Mouse (Mus musculus) lung, embryonic 16.5 days (tissue): ENCODE results near the gene Gimap5. TPM values are rescaled to one million over a fixed set of nuclear protein-coding genes. Genes with fewer than 3 reads are reported as not detected.

Experiments
- ATAC-seq: fragments of 200-750 bp; cut with Nextera tagmentation; 2 replicates; pipeline ENCODE4 v1.8.0; 2017; ENCODE audit warnings: low read depth, mild to moderate bottlenecking, moderate library complexity
- H3K27ac ChIP-seq: fragments of 300-500 bp; sonication (generic); 2 replicates; pipeline ENCODE4 v1.5.1; 2014; ENCODE audit warnings: mild to moderate bottlenecking, control low read depth, low read length
- H3K27me3 ChIP-seq: fragments of 300-500 bp; sonication (generic); 2 replicates; pipeline ENCODE4 v1.6.1; 2014; ENCODE audit warnings: low read depth, low read length, mixed read lengths; ENCODE audit not compliant: control insufficient read depth, insufficient read depth
- H3K36me3 ChIP-seq: fragments of 300-500 bp; sonication (generic); 2 replicates; pipeline ENCODE4 v1.6.1; 2014; ENCODE audit warnings: low read length; ENCODE audit not compliant: control insufficient read depth, insufficient read depth
- H3K4me1 ChIP-seq: fragments of 300-500 bp; sonication (generic); replicated peaks from 2 replicates; pipeline ENCODE4 v1.6.1; 2014; ENCODE audit warnings: low read length, mixed read lengths; ENCODE audit not compliant: control insufficient read depth, insufficient read depth
- H3K4me2 ChIP-seq: fragments of 300-500 bp; sonication (generic); 2 replicates; pipeline ENCODE4 v1.6.1; 2014; ENCODE audit warnings: low read depth, low read length, control low read depth
- H3K4me3 ChIP-seq: fragments of 300-500 bp; sonication (generic); 2 replicates; pipeline ENCODE4 v1.5.1; 2014; ENCODE audit warnings: mild to moderate bottlenecking, low read length, control low read depth
- H3K9ac ChIP-seq: fragments of 300-500 bp; sonication (generic); 2 replicates; pipeline ENCODE4 v1.6.1; 2014; ENCODE audit warnings: low read length, control low read depth
- H3K9me3 ChIP-seq: fragments of 300-500 bp; sonication (generic); 2 replicates; pipeline ENCODE4 v1.6.1; 2016; ENCODE audit warnings: low read length; ENCODE audit not compliant: control insufficient read depth
- WGBS: fragments of 180-500 bp; shearing (Covaris S2); extraction: QIAGEN DNeasy Blood & Tissue Kit; methylation state at CpG from one replicate; pipeline ENCODE4 v1.1.7; 2014; 5-methylcytosine and 5-hydroxymethylcytosine counted together
- polyA plus RNA-seq: library from polyadenylated mRNA; unstranded; fragments of >200 nt; fragmentation: Nextera tagmentation; extraction: Ambion mirVana; gene quantifications from 2 replicates; pipeline ENCODE4 v1.2.1, GENCODE M21; 2015

Gimap5 gene
- polyA plus RNA-seq, 1 experiment from 2014 or later, result 22.4 TPM

GRCm38 (mm10) chr6:48747091-48747966, 1.3 kb downstream of the Gimap5 start:
- Histone ChIP-seq H3K9ac (peak overlapping the region; percentile 40), H3K4me2 (peak overlapping the region; percentile 39), H3K4me1 (peaks cover 16% of the 10 kb centered on the region), H3K27ac (peak overlapping the region; percentile 58), H3K36me3 (no peaks in the 10 kb centered on the region), H3K4me3 (peak overlapping the region; percentile 33), H3K9me3 (no peaks in the 10 kb centered on the region), H3K27me3 (peaks cover 13% of the 10 kb centered on the region)
- peak; percentile 44; the same call in 1 of the 2 replicates for ATAC-seq
- 29% methylated on average over 7 of the region's 7 CpGs for WGBS

GRCm38 (mm10) chr6:48763567-48764270, 17.7 kb downstream of the Gimap5 start:
- Histone ChIP-seq H3K27me3 (no peaks in the 10 kb centered on the region), H3K4me3 (no peak overlapping the region), H3K4me1 (no peaks in the 10 kb centered on the region), H3K9ac (no peak overlapping the region), H3K27ac (no peak overlapping the region), H3K36me3 (no peaks in the 10 kb centered on the region), H3K9me3 (peaks cover 4% of the 10 kb centered on the region; the same call in 1 of the 2 replicates), H3K4me2 (no peak overlapping the region)
- WGBS, result 68% methylated on average over 7 of the region's 7 CpGs
- ATAC-seq, result no peak

GRCm38 (mm10) chr6:48764496-48764895, 18.5 kb downstream of the Gimap5 start:
- H3K36me3 ChIP-seq, result no peaks in the 10 kb centered on the region
- H3K4me1 ChIP-seq, result no peaks in the 10 kb centered on the region
- no peak overlapping the region for H3K9ac ChIP-seq
- no peak overlapping the region for H3K4me3 ChIP-seq
- H3K27me3 ChIP-seq, result no peaks in the 10 kb centered on the region
- no peak overlapping the region for H3K4me2 ChIP-seq
- H3K9me3 ChIP-seq, result peaks cover 4% of the 10 kb centered on the region; the same call in 1 of the 2 replicates
- no peak for ATAC-seq
- no peak overlapping the region for H3K27ac ChIP-seq
- WGBS, result 92% methylated on average over 10 of the region's 10 CpGs

- H3K9me3 ChIP-seq, result peaks cover 4% of the 10 kb centered on the region; the same call in 1 of the 2 replicates
- H3K4me1 ChIP-seq, result no peaks in the 10 kb centered on the region
- H3K4me2 ChIP-seq, result no peak overlapping the region
- WGBS, result 66% methylated on average over 9 of the region's 9 CpGs
- H3K27ac ChIP-seq, result no peak overlapping the region
- H3K9ac ChIP-seq, result no peak overlapping the region
- no peak for ATAC-seq
- H3K4me3 ChIP-seq, result no peak overlapping the region
- H3K27me3 ChIP-seq, result no peaks in the 10 kb centered on the region
- H3K36me3 ChIP-seq, result no peaks in the 10 kb centered on the region
Observed at GRCm38 (mm10) chr6:48768178-48768869, 22.3 kb downstream of the Gimap5 start.

- no peak for ATAC-seq
- Histone ChIP-seq H3K9me3 (peaks cover 4% of the 10 kb centered on the region; the same call in 1 of the 2 replicates), H3K27ac (no peak overlapping the region), H3K27me3 (no peaks in the 10 kb centered on the region), H3K9ac (no peak overlapping the region), H3K4me1 (no peaks in the 10 kb centered on the region), H3K4me3 (no peak overlapping the region), H3K36me3 (no peaks in the 10 kb centered on the region), H3K4me2 (no peak overlapping the region)
- WGBS, result 75% methylated on average over 3 of the region's 3 CpGs
Observed at GRCm38 (mm10) chr6:48768933-48769332, 22.9 kb downstream of the Gimap5 start.

GRCm38 (mm10) chr6:48770696-48771095, 24.7 kb downstream of the Gimap5 start, which contains the start of gene Gimap3:
TSS of gene Gimap3 (minus strand) at chr6:48770851.
- Histone ChIP-seq H3K36me3 (no peaks in the 10 kb centered on the region), H3K27me3 (no peaks in the 10 kb centered on the region), H3K4me1 (no peaks in the 10 kb centered on the region), H3K9ac (no peak within 1 kb of the TSS), H3K4me2 (no peak within 1 kb of the TSS), H3K9me3 (no peaks in the 10 kb centered on the region), H3K4me3 (no peak within 1 kb of the TSS), H3K27ac (no peak within 1 kb of the TSS)
- no peak for ATAC-seq
- 83% methylated on average over 3 of the region's 3 CpGs for WGBS

- H3K9me3 ChIP-seq, result no peaks in the 10 kb centered on the region
- no peak overlapping the region for H3K4me3 ChIP-seq
- peak; percentile 81; the same call in 1 of the 2 replicates for ATAC-seq
- no peak overlapping the region for H3K27ac ChIP-seq
- H3K4me2 ChIP-seq, result no peak overlapping the region
- no peaks in the 10 kb centered on the region for H3K27me3 ChIP-seq
- WGBS, result 12% methylated on average over 8 of the region's 8 CpGs
- no peak overlapping the region for H3K9ac ChIP-seq
- no peaks in the 10 kb centered on the region for H3K36me3 ChIP-seq
- H3K4me1 ChIP-seq, result no peaks in the 10 kb centered on the region
Observed at GRCm38 (mm10) chr6:48772030-48772429, 26.0 kb downstream of the Gimap5 start.

- WGBS, result 86% methylated on average over 1 of the region's 1 CpGs
- Histone ChIP-seq H3K4me3 (no peak overlapping the region), H3K36me3 (no peaks in the 10 kb centered on the region; the same call in 1 of the 2 replicates), H3K27ac (peak overlapping the region; percentile 78), H3K9ac (no peak overlapping the region), H3K4me1 (peaks cover 24% of the 10 kb centered on the region), H3K27me3 (no peaks in the 10 kb centered on the region), H3K4me2 (no peak overlapping the region), H3K9me3 (peaks cover 5% of the 10 kb centered on the region)
- no peak for ATAC-seq
Observed at GRCm38 (mm10) chr6:48784406-48784805, 38.4 kb downstream of the Gimap5 start.
